Mouse (Mus musculus): ENCODE results near the gene Adtrp. TPM values are rescaled to one million over a fixed set of nuclear protein-coding genes. Genes with fewer than 3 reads are reported as not detected.

The Adtrp gene
- polyA plus RNA-seq, 1 experiment from 2014 or later = 0.45 TPM

DNA sequence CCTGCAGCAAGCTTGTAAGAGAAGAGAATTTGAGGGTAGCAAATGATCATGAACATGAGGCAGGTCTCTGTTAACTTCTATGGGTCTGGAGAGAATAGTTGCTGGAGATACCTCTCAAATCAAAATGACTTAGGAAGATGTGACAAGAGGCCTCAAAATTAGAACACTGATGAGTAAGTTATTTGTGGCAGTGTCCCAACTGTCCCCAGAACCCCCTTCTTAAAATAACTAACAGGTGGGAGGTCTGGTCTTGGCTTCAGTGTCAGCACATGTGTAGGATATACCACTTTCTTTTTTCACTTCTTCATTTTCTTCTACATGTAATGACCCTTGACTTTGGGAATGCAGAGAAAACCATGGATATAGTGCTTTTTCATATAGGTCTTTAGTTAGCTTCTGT lies 33.0 kb upstream of the Adtrp start:
- Histone ChIP-seq H3K27ac (replicated peaks; ENCODE audit: low read depth, low read length) (no peak overlapping the region), H3K36me3 (replicated peaks; ENCODE audit: control insufficient read depth, insufficient read depth, low read depth, low read length) (no peaks in the 10 kb centered on the region), H3K9me3 (replicated peaks; ENCODE audit: control insufficient read depth, low read length) (no peaks in the 10 kb centered on the region), H3K4me1 (ENCODE audit: control insufficient read depth, insufficient read depth, low read length) (no peaks in the 10 kb centered on the region), H3K27me3 (ENCODE audit: control insufficient read depth, insufficient read depth, low read length) (no peaks in the 10 kb centered on the region), H3K4me3 (ENCODE audit: low read depth, low read length) (no peak overlapping the region), H3K9ac (replicated peaks; ENCODE audit: low read length) (no peak overlapping the region), H3K4me2 (ENCODE audit: low read depth, low read length) (no peak overlapping the region)
- ATAC-seq (replicated peaks; ENCODE audit: insufficient number of reproducible peaks, low FRiP score, low TSS enrichment, low read depth) (no peak), DNase-seq (ENCODE audit: low spot score) (no peak)

DNA sequence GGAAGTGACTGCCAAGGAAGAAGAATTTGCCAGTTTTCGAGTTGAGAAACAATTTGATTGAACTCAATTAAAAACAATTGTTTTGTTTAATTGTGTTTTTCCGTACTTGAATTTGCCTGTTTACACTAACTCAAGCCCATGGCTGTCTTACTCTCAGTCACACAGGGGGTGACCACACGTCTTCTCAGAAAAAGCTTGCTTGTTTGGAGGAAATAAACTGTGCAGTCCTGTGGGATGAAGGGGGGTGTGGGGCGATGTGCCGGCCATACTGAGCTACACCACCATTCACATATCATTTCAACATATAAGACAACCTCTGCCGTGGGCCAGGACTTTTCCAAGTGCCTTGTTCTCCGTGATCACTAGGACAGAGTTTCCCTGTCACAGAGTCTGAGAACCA lies 25.2 kb upstream of the Adtrp start:
- no peaks in the 10 kb centered on the region for H3K36me3 ChIP-seq (replicated peaks; ENCODE audit: control insufficient read depth, insufficient read depth, low read depth, low read length)
- H3K4me1 ChIP-seq (ENCODE audit: control insufficient read depth, insufficient read depth, low read length) = no peaks in the 10 kb centered on the region
- no peaks in the 10 kb centered on the region for H3K9me3 ChIP-seq (replicated peaks; ENCODE audit: control insufficient read depth, low read length)
- no peak overlapping the region for H3K9ac ChIP-seq (replicated peaks; ENCODE audit: low read length)
- ATAC-seq (replicated peaks; ENCODE audit: insufficient number of reproducible peaks, low FRiP score, low TSS enrichment, low read depth) (no peak), DNase-seq (ENCODE audit: low spot score) (no peak)
- H3K27ac ChIP-seq (replicated peaks; ENCODE audit: low read depth, low read length) = no peak overlapping the region
- WGBS = 55% methylated on average over 7 of the region's 7 CpGs
- H3K4me3 ChIP-seq (ENCODE audit: low read depth, low read length) = no peak overlapping the region
- no peaks in the 10 kb centered on the region for H3K27me3 ChIP-seq (ENCODE audit: control insufficient read depth, insufficient read depth, low read length)
- no peak overlapping the region for H3K4me2 ChIP-seq (ENCODE audit: low read depth, low read length)

DNA sequence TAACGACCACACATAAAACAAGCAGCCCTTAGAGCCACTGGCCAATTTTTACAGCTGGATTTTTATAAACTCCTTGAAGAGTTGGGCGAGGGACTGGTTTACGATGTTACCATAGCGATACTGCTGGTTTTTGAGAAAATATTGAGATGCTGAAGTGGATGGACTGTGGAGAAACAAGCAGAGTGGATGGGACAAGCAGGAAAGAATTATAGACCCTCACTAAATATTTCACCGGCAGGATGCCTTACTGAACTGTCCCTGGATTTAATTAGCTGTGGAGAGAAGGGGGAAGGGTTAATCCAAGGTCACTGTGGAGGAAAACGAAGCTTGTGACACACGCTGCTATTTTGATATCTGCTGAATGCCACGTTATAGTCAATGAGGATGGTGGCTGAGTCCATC lies 24.7 kb upstream of the Adtrp start:
- 32% methylated on average over 8 of the region's 8 CpGs for WGBS
- no peak overlapping the region for H3K4me2 ChIP-seq (ENCODE audit: low read depth, low read length)
- H3K4me3 ChIP-seq (ENCODE audit: low read depth, low read length) = no peak overlapping the region
- no peaks in the 10 kb centered on the region for H3K4me1 ChIP-seq (ENCODE audit: control insufficient read depth, insufficient read depth, low read length)
- H3K9ac ChIP-seq (replicated peaks; ENCODE audit: low read length) = no peak overlapping the region
- no peaks in the 10 kb centered on the region for H3K27me3 ChIP-seq (ENCODE audit: control insufficient read depth, insufficient read depth, low read length)
- ATAC-seq (replicated peaks; ENCODE audit: insufficient number of reproducible peaks, low FRiP score, low TSS enrichment, low read depth) (no peak), DNase-seq (ENCODE audit: low spot score) (peak; percentile 54)
- no peaks in the 10 kb centered on the region for H3K36me3 ChIP-seq (replicated peaks; ENCODE audit: control insufficient read depth, insufficient read depth, low read depth, low read length)
- H3K27ac ChIP-seq (replicated peaks; ENCODE audit: low read depth, low read length) = no peak overlapping the region
- H3K9me3 ChIP-seq (replicated peaks; ENCODE audit: control insufficient read depth, low read length) = no peaks in the 10 kb centered on the region

DNA sequence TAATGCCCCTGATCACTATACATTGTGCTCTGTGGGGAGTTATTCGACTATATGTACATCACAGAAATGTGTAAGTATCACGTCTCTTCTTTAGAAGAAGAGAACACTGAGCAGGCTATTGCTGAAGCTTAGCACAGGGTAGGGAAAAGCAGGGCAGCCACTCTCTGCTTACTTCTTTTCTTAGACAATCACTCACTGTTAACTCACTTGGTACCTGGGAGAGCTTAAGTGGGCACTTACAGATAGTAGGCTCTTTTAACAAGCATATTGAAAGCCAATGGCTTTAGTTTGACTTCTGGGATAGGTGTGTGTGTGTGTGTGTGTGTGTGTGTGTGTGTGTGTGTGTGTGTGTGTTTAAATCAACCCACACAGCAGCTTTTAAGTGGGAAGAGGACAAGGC lies 20.0 kb upstream of the Adtrp start:
- H3K27me3 ChIP-seq (ENCODE audit: control insufficient read depth, insufficient read depth, low read length) = no peaks in the 10 kb centered on the region
- ATAC-seq (replicated peaks; ENCODE audit: insufficient number of reproducible peaks, low FRiP score, low TSS enrichment, low read depth) (no peak), DNase-seq (ENCODE audit: low spot score) (no peak)
- 88% methylated on average over 2 of the region's 2 CpGs for WGBS
- H3K4me1 ChIP-seq (ENCODE audit: control insufficient read depth, insufficient read depth, low read length) = no peaks in the 10 kb centered on the region
- H3K27ac ChIP-seq (replicated peaks; ENCODE audit: low read depth, low read length) = no peak overlapping the region
- no peaks in the 10 kb centered on the region for H3K36me3 ChIP-seq (replicated peaks; ENCODE audit: control insufficient read depth, insufficient read depth, low read depth, low read length)
- no peak overlapping the region for H3K4me2 ChIP-seq (ENCODE audit: low read depth, low read length)
- H3K4me3 ChIP-seq (ENCODE audit: low read depth, low read length) = no peak overlapping the region
- no peak overlapping the region for H3K9ac ChIP-seq (replicated peaks; ENCODE audit: low read length)
- no peaks in the 10 kb centered on the region for H3K9me3 ChIP-seq (replicated peaks; ENCODE audit: control insufficient read depth, low read length)

DNA sequence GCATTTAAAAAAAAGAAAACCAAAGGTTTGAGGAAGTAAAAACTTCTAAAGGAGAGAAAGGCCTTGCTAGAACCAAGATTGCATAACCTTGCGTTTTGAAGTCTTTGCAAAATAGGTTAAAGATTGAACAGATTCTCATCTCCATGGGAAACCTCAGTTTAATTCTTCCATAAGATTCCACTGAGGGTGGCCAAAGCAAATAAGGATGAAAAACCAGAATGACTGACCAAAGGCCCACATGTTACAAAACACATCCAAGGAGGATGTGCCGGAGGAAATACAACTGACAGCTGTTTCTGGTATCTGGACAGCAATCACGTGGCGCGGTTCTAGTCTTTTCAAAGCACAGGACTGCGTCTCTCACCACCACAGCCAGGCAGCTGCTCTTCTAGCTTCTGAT lies 18.1 kb upstream of the Adtrp start:
- Histone ChIP-seq H3K4me2 (ENCODE audit: low read depth, low read length) (no peak overlapping the region), H3K9me3 (replicated peaks; ENCODE audit: control insufficient read depth, low read length) (no peaks in the 10 kb centered on the region), H3K36me3 (replicated peaks; ENCODE audit: control insufficient read depth, insufficient read depth, low read depth, low read length) (no peaks in the 10 kb centered on the region), H3K9ac (replicated peaks; ENCODE audit: low read length) (no peak overlapping the region), H3K4me3 (ENCODE audit: low read depth, low read length) (no peak overlapping the region), H3K4me1 (ENCODE audit: control insufficient read depth, insufficient read depth, low read length) (no peaks in the 10 kb centered on the region), H3K27ac (replicated peaks; ENCODE audit: low read depth, low read length) (no peak overlapping the region), H3K27me3 (ENCODE audit: control insufficient read depth, insufficient read depth, low read length) (no peaks in the 10 kb centered on the region)
- 77% methylated on average over 6 of the region's 6 CpGs for WGBS
- no peak for ATAC-seq (replicated peaks; ENCODE audit: insufficient number of reproducible peaks, low FRiP score, low TSS enrichment, low read depth)
- no peak for DNase-seq (ENCODE audit: low spot score)

DNA sequence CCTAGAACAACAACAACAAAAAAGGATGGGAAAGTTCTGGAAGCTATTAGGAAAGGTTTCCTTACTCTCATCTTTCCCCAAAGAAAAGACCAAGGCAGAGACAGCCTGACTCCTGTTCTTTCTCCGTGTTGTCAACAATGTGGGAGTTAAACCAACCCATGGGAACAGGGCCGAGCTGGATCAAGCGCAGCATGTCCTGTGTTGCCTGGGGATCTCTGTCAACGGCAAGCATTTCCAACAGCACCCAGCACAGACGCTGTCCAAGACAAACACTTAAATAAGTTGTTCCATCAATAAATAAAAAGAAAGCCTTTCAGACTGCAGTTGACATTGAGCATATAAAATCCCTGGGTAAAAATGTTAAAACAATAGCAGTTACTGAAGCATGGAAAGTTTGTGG lies 17.6 kb upstream of the Adtrp start:
- H3K9ac ChIP-seq (replicated peaks; ENCODE audit: low read length) = no peak overlapping the region
- H3K4me1 ChIP-seq (ENCODE audit: control insufficient read depth, insufficient read depth, low read length) = no peaks in the 10 kb centered on the region
- H3K9me3 ChIP-seq (replicated peaks; ENCODE audit: control insufficient read depth, low read length) = no peaks in the 10 kb centered on the region
- DNase-seq (ENCODE audit: low spot score) (no peak), ATAC-seq (replicated peaks; ENCODE audit: insufficient number of reproducible peaks, low FRiP score, low TSS enrichment, low read depth) (no peak)
- H3K36me3 ChIP-seq (replicated peaks; ENCODE audit: control insufficient read depth, insufficient read depth, low read depth, low read length) = no peaks in the 10 kb centered on the region
- 68% methylated on average over 5 of the region's 5 CpGs for WGBS
- H3K4me2 ChIP-seq (ENCODE audit: low read depth, low read length) = no peak overlapping the region
- H3K4me3 ChIP-seq (ENCODE audit: low read depth, low read length) = no peak overlapping the region
- H3K27ac ChIP-seq (replicated peaks; ENCODE audit: low read depth, low read length) = no peak overlapping the region
- no peaks in the 10 kb centered on the region for H3K27me3 ChIP-seq (ENCODE audit: control insufficient read depth, insufficient read depth, low read length)

DNA sequence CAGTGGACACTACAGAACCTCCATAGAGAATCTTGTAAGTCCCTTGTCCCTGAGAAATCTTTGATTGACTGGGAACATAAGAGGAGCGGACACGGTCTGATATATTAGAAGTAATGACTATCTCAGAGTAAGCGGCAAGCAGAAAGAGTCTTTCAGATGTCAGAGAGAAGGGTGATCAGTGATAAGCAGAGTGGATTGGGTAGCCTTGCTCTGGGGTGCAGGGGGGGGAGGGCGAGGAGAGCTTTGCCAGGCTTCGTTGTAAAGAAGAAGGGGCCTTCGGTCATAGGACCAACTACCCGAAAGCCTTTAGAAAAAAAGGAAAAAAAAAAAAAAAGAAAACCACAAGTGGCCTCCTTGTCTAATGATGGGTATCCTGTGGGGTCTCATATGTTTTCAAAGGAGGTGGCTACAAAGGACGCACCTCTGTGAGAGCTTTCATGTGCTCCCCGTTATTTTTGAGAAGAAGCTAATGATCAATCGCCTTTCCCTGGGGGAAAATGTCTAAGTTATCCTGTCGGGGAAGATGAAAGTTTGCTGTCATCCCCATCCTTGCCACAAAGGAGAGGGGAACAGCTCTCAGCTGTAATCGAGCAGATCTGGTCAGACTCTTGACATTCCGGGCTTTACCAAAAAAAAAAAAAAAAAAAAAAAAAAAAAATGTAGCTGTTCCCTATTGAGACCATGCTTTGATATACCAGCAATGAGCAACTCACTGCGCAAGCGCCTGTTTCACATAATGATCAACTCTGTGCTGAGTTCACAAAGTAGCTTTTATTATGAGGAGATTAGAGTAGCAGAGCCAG lies 13.3 kb upstream of the Adtrp start:
- no peaks in the 10 kb centered on the region for H3K9me3 ChIP-seq (replicated peaks; ENCODE audit: control insufficient read depth, low read length)
- 80% methylated on average over 15 of the region's 15 CpGs for WGBS
- H3K36me3 ChIP-seq (replicated peaks; ENCODE audit: control insufficient read depth, insufficient read depth, low read depth, low read length) = no peaks in the 10 kb centered on the region
- H3K9ac ChIP-seq (replicated peaks; ENCODE audit: low read length) = no peak overlapping the region
- no peak overlapping the region for H3K27ac ChIP-seq (replicated peaks; ENCODE audit: low read depth, low read length)
- DNase-seq (ENCODE audit: low spot score) (no peak), ATAC-seq (replicated peaks; ENCODE audit: insufficient number of reproducible peaks, low FRiP score, low TSS enrichment, low read depth) (no peak)
- no peaks in the 10 kb centered on the region for H3K4me1 ChIP-seq (ENCODE audit: control insufficient read depth, insufficient read depth, low read length)
- no peak overlapping the region for H3K4me2 ChIP-seq (ENCODE audit: low read depth, low read length)
- H3K27me3 ChIP-seq (ENCODE audit: control insufficient read depth, insufficient read depth, low read length) = no peaks in the 10 kb centered on the region
- no peak overlapping the region for H3K4me3 ChIP-seq (ENCODE audit: low read depth, low read length)

DNA sequence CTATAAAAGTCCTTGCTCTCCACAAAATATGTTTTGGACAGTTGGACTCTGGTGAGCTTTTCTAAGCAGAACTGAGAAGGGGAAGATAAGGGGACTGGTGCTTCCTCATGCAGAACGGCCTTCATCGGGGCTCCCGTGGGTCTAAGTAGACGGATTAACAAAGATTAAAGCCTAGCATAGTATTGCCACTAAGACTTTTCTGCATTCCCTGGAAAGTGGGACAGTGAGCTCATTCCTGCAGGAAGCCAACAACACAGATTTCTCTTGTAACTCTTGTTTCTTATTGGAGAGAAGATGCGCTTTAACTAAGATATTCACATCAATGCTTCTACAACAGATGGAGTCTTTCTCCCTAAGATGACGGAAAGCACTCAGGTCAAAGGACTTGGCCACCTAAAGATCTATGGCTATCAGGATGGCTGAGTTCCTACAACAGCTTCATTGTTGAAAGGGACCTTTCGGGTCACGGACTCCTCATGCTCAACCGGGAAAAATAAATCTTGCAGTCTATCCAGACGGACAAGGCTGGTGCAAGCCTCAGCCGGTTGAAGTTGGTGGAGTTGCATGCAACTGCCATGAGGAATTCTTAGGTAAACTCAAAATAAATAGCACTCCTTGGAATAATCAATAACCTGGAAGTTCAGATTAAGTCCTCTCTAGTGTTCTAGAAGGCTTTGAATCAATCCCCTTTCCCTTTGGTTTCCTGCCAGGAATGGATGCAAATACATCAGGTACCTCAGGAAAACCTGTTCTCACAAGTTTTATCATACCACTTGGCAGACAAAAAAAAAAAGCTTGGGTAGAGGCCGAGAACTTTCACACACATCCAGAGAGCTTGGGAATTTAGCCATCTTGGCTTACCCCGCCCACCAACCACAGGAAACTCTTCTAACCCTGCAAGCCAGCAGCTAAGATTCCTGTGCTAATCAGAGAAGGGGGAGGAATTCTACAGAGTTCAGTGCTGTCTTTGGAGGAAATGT lies 8.0 kb upstream of the Adtrp start:
- no peak for DNase-seq (ENCODE audit: low spot score)
- Histone ChIP-seq H3K4me2 (ENCODE audit: low read depth, low read length) (0 out of 2 replicates have a peak overlapping the region, but pooled peaks have one; percentile 3), H3K27me3 (ENCODE audit: control insufficient read depth, insufficient read depth, low read length) (no peaks in the 10 kb centered on the region), H3K9me3 (replicated peaks; ENCODE audit: control insufficient read depth, low read length) (no peaks in the 10 kb centered on the region), H3K4me1 (ENCODE audit: control insufficient read depth, insufficient read depth, low read length) (no peaks in the 10 kb centered on the region), H3K27ac (replicated peaks; ENCODE audit: low read depth, low read length) (no peak overlapping the region), H3K4me3 (ENCODE audit: low read depth, low read length) (no peak overlapping the region), H3K36me3 (replicated peaks; ENCODE audit: control insufficient read depth, insufficient read depth, low read depth, low read length) (no peaks in the 10 kb centered on the region), H3K9ac (replicated peaks; ENCODE audit: low read length) (no peak overlapping the region)
- 75% methylated on average over 13 of the region's 13 CpGs for WGBS
- no peak for ATAC-seq (replicated peaks; ENCODE audit: insufficient number of reproducible peaks, low FRiP score, low TSS enrichment, low read depth)
